Mouse (Mus musculus): ENCODE results near the gene Mlxip. TPM values are rescaled to one million over a fixed set of nuclear protein-coding genes. Genes with fewer than 3 reads are reported as not detected.

The Mlxip gene
- total RNA-seq, 2 experiments from 2014 or later = 22.3 to 22.7 TPM

DNA sequence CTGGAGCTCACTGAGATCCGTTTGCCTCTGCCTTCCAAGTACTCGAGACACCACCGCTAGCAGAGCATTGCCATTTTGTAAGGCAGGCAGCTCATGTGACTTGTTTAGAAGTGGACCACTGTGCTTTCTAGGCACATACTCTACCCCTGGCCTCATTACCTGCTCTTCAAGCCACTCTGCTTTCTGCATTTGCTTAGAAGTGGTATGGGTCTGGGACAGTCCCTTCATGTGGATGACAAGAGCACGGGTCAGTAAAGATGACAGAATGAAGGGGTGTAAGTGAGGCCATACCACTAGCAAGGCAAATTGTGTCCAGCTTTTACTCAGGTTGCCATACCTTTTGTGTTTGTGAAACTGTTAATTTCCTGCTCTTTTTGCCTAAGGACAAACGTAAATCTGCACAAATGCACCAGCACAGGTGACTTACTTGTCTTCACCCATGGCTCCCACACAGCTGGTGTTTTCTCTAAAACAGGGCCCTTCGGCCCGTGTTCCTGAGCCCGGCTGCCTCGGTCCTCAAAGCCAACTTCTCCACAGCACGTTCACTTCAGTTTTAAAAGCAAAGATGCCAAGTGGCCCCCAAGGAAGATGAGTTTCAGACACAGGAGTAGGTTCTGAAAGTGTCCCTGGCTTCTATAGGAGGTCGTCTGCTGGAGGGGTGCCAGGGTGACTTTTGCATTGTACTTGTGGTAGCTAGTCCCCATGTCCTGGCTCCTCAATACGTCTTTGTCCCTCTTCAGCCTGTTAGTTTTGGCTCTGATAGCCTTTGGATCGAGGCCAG is 37.1 kb downstream of the Mlxip start:
- DNase-seq (ENCODE audit: low spot score in 2 of 2) = peak; percentile 56 to 67

DNA sequence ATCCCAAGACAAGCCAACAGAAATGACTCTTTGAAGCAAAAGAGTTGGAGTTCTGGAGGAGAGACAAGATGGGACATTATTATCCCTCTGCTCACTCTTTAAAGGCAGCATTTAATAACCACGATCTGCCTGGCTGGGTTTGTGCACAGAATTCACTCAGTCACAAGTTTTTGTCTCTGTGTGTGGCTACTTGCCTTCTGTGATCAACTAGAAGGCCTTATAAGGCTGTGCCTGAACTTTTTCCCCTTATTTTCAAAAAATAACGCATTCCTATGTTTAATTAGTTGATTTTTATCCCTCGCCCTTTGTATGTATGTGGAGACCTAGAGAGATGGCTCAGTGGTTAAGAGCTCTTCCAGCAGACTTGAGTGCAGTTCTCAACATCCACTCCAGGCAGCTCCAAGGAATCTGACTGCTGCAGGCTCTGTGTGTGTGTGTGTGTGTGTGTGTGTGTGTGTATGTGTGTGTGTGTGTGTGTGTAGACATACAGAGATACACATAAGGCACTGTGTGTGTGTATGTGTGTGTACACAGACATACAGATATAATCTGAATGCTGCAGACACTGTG is 37.8 kb downstream of the Mlxip start:
- no peak for DNase-seq (ENCODE audit: low spot score in 2 of 2)

DNA sequence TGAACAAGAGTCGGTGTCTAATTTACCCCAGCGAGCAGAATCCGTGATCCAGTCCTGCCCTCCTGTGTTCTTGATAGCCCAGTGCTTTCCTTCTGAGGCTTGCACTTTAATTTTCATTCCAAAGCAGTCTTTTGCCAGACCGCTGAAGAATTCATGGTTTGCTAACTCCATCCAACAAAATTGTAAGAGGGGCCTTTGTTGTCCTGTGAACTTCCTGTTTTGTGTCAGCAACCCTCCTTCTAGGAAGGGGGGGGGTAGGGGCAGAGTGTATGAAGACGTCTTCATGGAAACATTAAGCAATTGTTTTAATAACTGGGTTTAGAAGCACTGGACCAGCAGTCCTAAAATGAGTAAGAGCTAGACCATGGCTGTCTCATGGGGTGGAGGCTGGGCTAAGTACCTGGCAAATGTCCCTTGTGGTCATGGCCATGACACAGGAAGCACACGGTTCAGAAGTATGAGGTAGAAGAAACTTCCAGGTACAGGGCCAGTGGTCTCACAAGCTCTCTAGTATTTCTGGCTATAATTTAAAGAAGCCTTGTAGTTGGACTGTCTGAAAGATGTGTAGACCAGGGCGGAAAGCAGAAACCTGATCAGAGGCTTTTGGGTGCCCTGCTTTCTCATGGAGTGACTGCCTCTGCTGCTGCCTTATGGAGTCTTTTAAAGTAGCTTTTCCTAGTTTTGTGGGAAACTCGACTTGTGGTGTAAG is 41.6 kb downstream of the Mlxip start:
- DNase-seq (ENCODE audit: low spot score in 2 of 2) = no peak

DNA sequence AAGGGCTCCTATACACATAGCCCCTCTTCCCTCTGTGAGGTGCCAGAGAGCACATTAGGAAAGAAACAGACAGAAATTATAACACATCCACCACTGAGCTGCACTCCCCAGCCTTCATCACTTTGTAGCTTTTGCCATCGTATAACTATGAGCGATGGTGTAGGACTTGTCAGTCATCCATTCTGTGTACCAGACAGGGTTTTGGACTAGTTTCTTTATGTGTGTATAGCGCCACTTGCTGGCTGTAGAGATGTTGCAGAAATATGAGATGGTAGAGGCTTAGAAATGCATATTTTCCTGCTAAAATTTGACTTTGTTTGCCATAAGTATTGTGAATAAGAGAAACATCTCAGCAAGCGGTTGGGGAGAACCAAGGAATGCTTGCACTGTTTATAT is 42.2 kb downstream of the Mlxip start:
- DNase-seq (ENCODE audit: low spot score in 2 of 2) = peak; percentile 63 to 73

DNA sequence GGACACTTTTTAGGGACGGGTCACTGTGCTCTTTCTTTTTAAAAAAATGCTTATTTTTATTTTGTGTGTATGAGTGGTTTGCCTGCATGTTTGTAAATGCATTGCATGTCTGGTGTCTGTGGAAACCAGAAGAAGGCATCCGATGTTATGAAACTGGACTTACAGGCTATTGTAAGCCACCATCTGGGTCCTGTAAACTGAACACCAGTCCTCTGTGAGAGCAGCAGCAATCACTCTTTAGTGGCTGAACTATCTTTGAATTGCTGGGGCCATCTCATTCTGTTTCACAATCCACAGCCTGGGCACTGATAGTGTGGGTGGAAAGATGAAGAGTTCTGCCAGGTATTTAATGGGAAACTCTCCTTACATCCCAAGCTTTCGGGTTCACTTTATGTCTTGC is 43.8 kb downstream of the Mlxip start:
- DNase-seq (ENCODE audit: low spot score in 2 of 2) = no peak

DNA sequence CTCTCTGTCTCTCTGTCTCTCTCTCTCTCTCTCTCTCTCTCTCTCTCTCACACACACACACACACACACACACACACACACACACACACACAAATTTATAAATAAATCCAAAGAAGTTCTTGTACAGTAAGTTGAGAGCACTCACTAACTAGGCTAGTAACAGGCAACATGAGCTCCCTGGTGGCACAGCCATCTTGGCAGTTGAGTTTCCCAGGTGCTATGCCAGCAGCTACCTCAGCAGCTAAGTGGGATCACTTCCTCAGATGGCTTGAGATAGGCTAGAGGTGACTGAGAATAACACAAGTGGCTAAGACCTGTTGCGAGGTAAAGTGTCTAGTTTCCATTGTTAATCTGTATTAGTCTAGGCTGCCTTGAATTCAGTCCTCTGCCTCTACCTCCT is 44.7 kb downstream of the Mlxip start:
- no peak for DNase-seq (ENCODE audit: low spot score in 2 of 2)

DNA sequence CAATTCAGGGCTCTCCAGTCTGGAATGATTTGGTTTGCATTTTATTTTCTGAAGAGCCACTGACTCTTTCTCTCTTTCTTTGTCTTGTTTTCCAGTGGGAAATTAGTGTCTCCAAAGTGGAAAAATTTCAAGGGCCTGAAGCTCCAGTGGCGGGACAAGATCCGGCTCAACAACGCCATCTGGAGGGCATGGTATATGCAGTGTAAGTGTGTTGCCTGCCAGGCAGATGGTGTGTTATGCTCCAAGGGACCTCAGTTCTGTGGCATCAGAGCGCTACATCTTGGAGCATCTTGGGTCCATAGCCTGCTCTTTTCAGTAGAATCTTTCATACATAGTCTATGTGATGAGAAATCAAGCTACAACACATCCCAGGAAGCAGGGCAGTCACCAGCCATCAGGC is 45.3 kb downstream of the Mlxip start:
- DNase-seq (ENCODE audit: low spot score in 2 of 2) = peak; percentile 31 to 41

DNA sequence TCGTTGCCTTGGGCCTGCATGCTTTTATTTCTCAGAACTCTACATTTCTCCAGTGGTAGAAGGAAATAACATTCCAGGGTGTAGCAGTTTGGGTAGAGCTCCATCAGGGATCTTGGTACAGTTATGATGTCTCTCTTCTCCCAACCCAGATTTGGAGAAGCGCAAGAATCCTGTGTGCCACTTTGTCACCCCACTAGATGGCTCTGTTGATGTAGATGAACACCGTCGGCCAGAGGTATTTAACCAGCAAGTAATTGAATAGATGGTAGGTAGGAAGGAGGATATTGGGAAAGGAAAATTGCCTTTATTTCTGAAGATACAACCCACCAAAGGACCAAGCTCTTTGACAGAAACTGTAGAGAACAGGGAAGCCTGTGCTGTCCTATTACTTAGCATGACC is 46.1 kb downstream of the Mlxip start:
- no peak for DNase-seq (ENCODE audit: low spot score in 2 of 2)

DNA sequence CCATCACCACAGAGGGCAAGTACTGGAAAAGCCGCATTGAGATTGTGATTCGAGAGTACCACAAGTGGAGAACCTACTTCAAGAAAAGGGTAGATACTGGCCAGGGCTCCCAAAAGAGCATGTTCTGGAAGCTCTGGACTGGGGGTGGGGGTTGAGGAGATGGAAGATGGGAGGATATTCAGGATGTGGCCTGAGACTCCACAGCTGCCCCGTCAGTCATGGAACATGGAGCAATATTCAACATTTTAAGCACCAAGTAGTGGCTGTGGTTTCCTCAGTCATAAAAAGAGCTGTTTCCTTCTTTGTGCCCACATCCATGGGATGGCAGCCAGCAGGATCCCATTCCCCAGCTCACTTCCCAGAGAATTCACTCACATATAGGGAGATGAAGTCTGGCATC is 47.7 kb downstream of the Mlxip start:
- no peak for DNase-seq (ENCODE audit: low spot score in 2 of 2)

DNA sequence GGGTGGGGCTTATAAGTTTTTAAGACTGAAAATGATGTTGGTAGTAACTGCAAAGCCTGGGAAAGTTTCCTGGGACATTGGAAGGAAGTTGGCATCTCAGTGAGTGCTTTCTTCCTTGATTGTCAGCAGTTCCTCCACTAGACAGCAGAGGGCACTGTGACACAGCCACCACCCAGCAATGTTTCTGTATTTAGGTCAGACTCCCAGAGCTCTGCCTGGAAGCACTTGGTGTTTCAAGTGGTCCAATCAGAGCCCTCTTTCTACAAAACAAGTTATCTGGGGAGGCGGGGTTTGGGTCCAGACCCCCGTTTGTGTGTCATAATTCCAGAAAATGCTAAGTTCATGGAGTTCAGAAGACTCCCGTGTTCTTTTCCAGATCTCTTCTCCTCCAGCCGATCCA is 49.5 kb downstream of the Mlxip start:
- DNase-seq (ENCODE audit: low spot score in 2 of 2) = peak; percentile 85 to 86

DNA sequence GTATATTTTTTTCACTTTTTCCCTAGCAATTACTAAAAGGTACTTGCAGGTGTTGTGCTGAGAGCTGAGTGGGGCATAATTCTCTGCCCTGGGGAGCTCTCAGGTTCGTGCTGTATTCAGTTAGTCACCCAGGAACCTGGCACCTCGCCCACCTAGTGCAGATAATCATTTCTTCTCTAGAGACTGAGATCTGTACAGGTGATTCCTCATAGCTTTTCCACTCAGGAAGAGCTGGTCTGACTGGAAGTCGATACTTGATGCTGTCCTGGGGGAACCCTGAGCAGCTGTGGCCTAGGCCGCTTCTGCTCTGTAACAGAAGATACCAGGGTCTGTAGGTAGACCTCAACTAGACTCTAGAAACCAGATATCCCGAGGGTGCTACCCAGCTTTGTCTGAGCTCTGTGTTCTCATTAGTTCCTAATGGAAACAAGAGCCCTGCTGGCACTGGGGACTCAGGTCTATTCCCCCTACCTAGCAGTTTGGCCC is 50.3 kb downstream of the Mlxip start:
- no peak for DNase-seq (ENCODE audit: low spot score in 2 of 2)

DNA sequence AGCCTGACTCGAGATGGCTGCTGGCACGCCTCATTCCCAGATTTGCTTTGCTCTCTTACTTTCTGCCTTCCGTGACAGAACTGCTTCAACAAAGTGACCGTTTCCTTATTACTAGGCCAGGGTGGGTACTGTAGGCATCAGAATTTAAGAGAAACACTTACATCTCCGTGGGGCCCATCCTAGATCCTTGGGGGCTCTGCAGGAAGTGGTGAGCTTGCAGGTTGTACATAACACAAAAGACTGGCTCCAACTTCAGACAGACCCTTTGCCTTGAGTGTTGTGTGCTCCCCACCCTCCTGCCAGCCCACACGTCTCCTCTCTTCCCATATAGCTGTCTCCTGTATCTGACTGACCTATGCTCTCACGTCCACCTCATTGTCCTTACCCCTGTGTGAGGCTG is 57.3 kb downstream of the Mlxip start:
- DNase-seq (ENCODE audit: low spot score in 2 of 2) = no peak

DNA sequence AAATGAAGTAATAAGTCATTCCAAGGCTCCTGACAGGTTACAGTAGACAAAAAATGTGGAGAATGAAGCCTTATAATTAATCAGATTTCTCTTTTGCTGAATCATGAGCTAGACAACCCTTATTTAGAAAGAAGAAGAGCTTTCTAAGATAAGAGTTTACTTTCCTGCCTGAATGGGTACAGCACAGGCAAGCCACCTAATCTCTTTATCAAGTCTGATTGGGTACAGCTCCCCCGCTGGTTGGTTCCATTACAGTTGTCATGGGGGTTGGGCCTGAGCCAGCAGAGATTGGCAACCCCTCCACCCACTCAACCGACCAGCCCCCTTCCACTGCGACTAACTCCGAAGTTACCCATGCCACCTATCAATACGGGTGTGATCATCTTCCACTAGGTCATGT is 66.8 kb downstream of the Mlxip start:
- no peak for DNase-seq (ENCODE audit: low spot score in 2 of 2)

DNA sequence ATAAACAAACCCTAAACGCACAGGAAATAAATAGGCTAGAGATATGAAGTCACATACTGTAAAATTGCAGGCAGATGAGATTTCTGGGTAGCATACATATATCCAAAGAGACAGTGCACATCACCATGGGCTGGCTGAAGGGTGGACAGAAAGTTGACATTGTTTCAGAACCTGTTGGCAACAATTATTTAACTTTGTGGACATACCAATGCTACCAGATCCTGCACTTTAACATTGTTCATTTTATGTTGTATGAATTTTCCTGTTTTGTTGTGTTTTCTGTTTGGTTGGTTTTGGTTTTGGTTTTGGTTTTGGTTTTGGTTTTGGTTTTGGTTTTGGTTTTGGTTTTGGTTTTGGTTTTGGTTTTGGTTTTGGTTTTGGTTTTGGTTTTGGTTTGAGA is 70.0 kb downstream of the Mlxip start:
- DNase-seq (ENCODE audit: low spot score in 2 of 2) = no peak

DNA sequence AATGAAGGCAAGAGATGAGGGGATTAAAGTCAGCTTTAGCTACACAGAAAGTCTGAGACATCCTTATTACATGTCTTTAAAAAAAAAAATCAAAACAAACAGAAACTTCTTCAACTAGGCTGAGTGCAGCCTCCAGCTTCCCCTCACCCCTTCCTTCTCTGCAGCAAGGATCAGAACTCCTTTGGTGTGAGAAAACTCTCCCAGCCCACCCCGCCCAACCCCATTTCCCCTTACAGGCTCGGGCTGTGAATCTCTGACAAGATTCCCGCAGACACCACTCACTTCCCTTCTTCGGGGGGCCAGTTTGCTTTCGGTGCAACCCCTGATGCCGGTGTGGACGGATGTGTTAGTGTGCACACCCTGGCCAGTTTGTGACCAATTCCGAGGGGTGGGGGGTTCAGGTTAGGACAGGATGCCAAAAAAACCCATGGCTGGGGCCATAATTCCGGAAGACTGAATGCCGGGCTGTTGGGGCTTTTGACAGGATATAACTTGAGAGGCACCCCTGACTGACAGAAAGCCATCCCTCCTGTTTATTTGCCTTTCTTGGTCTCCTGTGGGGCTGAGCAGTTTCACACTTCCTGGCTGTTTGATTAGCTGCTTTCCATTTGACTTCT is 76.3 kb downstream of the Mlxip start:
- no peak for DNase-seq (ENCODE audit: low spot score in 2 of 2)

DNA sequence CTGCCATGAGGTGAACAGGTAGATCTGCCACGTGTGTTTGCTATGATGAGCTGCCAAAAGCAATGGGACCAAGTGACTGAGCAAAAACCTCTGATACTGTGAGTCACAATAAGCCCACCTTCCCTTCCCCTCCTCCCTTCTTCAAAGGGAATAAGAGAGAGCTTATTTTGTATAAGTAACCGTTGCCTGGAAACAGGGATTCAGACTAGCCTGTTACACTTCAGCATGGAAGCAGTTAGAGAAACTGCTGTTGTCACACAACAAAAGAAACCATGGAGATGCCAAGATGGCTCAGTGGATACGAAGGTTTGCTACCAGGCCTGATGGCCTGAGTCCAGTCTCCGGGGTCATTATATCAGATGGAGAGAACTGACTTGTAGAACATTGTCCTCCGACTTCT is 79.2 kb downstream of the Mlxip start:
- no peak for DNase-seq (ENCODE audit: low spot score in 2 of 2)

DNA sequence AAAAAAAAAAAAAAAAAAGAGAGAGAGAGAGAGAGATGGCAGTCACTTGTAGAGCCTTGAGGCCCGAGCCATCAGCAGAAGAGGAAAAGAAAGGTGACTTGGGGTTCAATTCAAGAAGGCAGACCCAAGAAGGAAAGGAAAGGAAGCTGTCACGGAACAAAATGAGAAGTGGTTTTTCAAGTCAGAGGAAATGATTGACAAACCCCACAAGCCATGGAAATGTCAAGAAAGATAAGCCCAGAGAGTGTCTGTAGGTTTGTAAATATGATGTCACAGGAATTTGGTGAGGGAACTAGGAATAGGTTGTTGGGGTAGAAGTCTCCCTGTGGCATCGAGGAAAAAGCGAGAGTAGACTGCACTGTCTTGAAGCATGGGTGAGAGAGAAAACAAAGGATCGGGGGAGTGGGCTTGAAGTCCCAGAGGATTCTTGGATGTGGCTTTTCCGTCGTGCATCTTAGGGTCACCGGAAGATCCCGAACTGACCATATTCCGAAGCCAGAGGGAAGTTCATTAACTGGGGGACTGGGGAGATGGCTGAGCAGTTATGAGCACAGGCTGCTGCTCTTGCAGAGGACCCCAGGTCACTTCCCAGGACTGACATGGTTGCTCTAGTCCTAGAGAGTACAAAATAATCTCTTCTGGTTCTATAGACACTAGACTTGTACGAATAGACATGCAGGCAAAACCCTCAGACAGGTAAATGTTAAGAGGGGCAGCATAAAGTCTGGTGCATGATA is 93.2 kb downstream of the Mlxip start:
- no peak for DNase-seq (ENCODE audit: low spot score in 2 of 2)

DNA sequence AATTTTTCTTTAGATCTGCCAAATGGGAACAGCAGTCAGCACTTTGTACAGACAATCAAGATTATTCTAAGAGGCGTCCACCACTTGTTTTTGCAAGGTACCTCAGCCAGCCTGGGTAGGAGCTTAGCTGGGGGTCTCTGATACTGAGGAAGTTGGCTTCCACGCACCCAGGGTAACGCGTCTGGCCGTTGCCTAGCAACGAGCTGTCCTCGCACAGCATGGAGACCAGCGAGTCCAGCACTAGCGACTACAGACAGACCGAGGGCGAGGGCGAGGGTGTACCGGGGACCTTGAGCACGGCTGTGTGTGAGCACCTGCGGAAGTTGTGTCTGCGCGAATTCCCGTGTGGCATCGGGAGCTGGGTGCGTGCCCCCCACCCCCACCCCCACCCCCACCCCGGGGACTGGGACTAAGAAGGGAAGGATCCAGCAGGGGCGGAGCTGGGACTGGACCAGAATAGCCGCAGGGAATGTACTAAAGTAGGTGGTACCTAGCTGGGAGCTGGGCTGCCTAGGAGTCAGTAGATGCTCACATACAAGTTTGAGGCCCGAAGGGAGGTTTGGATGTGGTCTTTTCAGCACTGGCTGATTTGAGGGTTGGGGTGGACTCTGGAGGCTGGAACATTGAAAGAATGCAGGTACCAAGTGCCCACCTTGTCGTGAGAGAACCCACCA is 94.7 kb downstream of the Mlxip start, which contains the start of the genes Lrrc43 and Il31:
Gene Lrrc43, plus strand, starts transcription at position 194 of the 674 bp plus-strand sequence.
Gene Il31, minus strand, starts transcription at position 378 of the 674 bp plus-strand sequence.
- no peak for DNase-seq (ENCODE audit: low spot score in 2 of 2)

DNA sequence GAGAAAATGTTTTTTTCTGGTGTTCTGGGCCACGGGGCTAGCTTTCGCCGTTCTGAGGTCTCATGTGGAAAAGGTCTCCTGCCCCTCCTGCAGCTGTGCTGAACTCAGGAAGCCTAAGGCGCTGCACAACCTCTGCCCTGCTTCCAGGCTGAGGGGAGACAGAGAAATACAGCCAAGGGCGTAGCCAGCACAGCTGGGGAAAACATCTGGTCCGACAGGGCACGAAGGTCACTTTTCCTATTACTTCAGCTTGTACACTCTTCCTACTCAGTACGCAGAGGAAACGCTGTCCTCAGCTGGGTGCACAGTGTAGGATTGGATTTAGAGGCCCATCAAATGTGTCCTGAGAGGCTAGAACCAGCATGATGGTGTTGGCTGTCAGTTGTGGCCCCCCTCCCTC is 95.3 kb downstream of the Mlxip start:
- DNase-seq (ENCODE audit: low spot score in 2 of 2) = no peak

DNA sequence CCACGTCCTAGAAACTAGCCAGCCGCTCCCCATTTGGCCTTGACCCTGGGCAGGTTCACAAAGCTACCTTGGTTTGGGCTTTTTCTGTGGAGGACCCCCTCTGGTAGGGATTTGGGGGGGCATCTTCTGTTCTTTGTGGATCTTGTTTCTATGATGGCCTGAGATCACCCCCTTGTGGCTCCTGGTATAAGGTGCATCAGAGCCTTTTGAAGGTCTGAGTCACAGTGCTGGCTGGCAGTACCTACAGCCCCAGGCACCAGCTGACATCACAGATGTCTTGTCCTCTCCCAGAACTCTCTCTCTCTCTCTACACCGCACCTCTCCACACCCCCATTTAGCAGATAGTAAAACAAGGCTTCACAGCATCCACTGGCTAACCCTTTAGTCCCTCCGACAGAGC is 105.1 kb downstream of the Mlxip start:
- DNase-seq (ENCODE audit: low spot score in 2 of 2) = peak; percentile 53 to 62

DNA sequence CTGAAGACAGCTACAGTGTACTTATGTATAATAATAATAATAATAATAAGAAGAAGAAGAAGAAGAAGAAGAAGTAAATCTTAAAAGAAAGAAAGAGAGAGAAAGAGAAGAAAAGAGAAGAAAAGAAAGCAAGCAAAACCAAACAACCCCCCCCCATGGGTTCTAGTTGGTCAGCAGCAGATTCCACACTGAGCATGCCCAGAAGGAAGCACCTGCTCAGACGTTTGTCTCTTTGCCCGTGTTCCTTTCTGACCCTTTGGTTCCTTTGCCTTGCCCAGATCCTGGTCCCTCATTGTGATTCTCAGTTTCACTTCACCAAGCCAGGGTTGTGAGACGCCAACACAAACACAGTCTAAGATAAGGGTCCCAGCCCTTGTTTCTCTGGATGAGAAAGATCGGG is 107.4 kb downstream of the Mlxip start:
- DNase-seq (ENCODE audit: low spot score in 2 of 2) = no peak

Measured in layer of hippocampus, postnatal 10 days (tissue).